Mouse (Mus musculus) olfactory bulb, adult 2 months (tissue): ENCODE results near the gene Ncoa7. TPM values are rescaled to one million over a fixed set of nuclear protein-coding genes. Genes with fewer than 3 reads are reported as not detected.

ENCODE experiments used
- H3K27ac ChIP-seq: fragments of 200-500 bp; 2 replicates; pipeline ENCODE4 v1.5.1; 2012; ENCODE audit warnings: low read depth, low read length; ENCODE audit not compliant: insufficient read depth
- H3K4me1 ChIP-seq: fragments of 200-500 bp; 2 replicates; pipeline ENCODE4 v1.6.1; 2012; ENCODE audit warnings: low read length; ENCODE audit not compliant: control insufficient read depth, insufficient read depth
- H3K4me3 ChIP-seq: fragments of 200-500 bp; 2 replicates; pipeline ENCODE4 v1.5.1; 2012; ENCODE audit warnings: mild to moderate bottlenecking, low read depth, low read length, moderate library complexity; ENCODE audit not compliant: insufficient read depth
- CTCF ChIP-seq: fragments of 200-500 bp; IDR thresholded peaks from 2 replicates; pipeline ENCODE4 v1.5.1; 2012; ENCODE audit warnings: low read depth, mild to moderate bottlenecking, low read length, moderate library complexity; ENCODE audit not compliant: insufficient read depth
- POLR2A ChIP-seq: fragments of 200-500 bp; IDR thresholded peaks from 2 replicates; pipeline ENCODE4 v1.6.1; 2012; ENCODE audit warnings: mild to moderate bottlenecking, low read depth, low read length, moderate library complexity; ENCODE audit not compliant: insufficient read depth
- WGBS: fragments of 180-500 bp; shearing (Covaris S2); methylation state at CpG from one replicate; pipeline ENCODE4 v1.1.7; 2018; 5-methylcytosine and 5-hydroxymethylcytosine counted together
- polyA plus RNA-seq: library from polyadenylated mRNA; stranded (reverse); fragments of >200 nt; gene quantifications from 2 replicates; pipeline ENCODE4 v1.2.4, GENCODE M21; 2012; ENCODE audit warnings: low replicate concordance; ENCODE audit not compliant: missing spikeins, insufficient read depth, insufficient read length

The Ncoa7 gene
- polyA plus RNA-seq, 1 experiment = not detected

DNA sequence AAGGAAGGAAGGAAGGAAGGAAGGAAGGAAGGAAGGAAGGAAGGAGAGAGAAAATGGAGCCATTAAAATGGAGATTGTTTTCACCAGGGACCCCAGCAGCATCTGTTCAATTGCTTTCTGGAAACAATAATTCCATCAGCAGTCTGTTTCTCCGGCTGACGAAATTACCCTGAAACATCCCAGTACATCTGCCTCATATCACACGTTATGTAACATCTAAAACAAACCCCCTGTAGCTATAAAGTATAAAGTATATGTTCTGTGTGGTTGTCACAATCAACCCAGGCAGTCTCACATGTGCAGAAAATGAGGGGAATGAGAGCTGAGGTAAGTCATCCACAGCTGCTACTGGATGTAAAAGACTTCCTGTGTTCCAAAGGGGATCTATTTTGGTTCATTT, 49.0 kb downstream of the Ncoa7 start:
- Histone ChIP-seq H3K27ac (no peak overlapping the region), H3K4me3 (no peak overlapping the region), H3K4me1 (no peaks in the 10 kb centered on the region)
- 43% methylated on average over 3 of the region's 3 CpGs for WGBS
- no peak for TF ChIP-seq POLR2A
- TF ChIP-seq CTCF = no peak

DNA sequence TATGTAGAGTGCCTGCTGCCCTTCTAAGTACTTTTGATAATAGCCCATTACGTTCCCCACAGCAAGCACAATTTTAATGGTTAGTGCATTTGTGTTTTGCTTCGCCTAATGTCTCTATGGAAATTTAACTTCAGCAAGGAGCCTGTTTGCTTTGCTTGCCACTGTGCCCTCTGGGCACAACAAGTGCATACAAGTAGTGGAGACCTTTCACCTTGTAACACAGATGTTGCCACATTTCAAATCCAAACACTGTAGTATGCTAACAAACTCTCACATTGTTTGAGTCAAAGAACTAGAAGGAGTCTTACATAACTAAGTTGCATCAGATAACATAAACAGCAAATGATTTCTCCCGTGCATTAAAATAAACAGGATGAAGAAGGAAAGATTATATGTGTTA, 50.6 kb downstream of the Ncoa7 start:
- no peak for TF ChIP-seq POLR2A
- no peak for TF ChIP-seq CTCF
- WGBS = 87% methylated on average over 3 of the region's 3 CpGs
- Histone ChIP-seq H3K4me1 (no peaks in the 10 kb centered on the region), H3K4me3 (no peak overlapping the region), H3K27ac (no peak overlapping the region)

DNA sequence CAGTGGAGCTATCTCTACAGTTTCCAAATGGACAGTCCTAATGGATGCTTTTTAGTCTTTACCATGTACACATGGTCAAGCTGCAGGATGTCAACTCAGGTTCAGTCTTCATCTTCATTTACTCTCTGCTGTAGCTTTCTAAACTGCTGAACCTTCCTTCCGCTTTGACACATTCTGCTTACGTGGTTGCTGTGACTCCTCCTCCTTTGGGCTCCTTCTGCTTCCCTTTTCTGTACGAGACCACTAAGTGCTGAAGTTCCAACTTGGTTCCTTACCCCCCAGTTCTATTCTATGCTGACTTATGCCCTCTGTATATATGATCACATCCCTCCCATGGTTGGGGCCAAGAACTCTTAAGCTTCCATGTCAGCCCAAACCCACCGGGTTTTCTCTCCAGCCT, 51.5 kb downstream of the Ncoa7 start:
- H3K4me3 ChIP-seq = no peak overlapping the region
- WGBS = 97% methylated on average over 4 of the region's 4 CpGs
- no peak overlapping the region for H3K27ac ChIP-seq
- no peaks in the 10 kb centered on the region for H3K4me1 ChIP-seq
- TF ChIP-seq CTCF = no peak
- no peak for TF ChIP-seq POLR2A

DNA sequence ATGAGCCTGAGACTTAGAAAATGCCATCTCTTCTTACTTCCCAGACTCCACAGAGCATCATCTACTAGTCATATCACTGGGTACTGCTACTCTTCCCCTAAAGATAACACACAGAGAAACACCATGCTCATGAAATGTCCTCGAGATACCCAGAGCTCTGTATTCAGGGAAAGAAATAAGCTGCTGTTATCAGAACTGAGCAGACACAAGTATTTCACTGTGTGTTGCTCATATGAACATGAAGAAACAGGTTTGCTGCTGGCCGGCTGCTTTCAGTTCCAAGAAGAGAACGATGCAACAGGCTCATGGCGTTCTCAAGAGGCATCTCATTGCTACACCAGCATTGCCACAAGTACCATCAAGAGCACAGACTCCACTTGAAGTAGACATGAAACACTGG, 53.3 kb downstream of the Ncoa7 start:
- Histone ChIP-seq H3K27ac (no peak overlapping the region), H3K4me1 (no peaks in the 10 kb centered on the region), H3K4me3 (no peak overlapping the region)
- TF ChIP-seq POLR2A = no peak
- TF ChIP-seq CTCF = no peak
- 90% methylated on average over 4 of the region's 4 CpGs for WGBS

DNA sequence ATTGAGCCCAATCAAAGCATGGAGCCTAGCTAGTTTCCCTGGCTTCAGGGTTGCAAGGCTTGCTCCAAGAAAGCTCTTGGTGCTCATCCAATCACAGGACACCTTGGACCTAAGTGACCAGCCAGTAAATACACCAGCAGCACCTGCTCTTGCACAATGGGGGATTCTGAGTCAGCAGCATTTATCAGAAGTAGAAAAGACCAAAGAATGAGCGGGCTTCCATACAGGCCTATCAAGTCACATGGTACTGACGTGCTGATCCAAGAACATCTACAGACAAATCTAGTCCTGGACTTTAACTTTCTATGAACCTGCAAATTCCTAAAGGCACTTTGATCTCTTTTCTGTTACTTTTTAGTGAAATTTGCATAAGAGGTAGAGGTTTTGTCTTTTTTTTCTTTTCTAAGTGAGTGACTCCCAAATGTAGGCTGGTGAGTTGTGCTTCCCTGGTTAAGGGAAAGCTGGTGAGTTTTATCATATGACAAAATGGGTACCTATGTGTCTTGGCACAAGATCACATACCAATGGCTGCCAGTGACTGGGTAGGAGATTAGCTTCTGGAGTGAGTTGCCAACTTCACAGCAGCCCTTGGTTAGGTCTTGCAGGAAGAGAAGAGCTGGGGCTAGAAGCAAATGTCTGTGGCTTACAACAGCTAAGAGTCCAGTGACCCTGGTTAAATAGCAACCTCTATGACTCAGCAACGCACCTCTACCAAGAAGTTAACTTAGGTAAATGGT, 57.7 kb downstream of the Ncoa7 start:
- Histone ChIP-seq H3K27ac (no peak overlapping the region), H3K4me3 (no peak overlapping the region), H3K4me1 (no peaks in the 10 kb centered on the region)
- TF ChIP-seq POLR2A (no peak), CTCF (no peak)
- 95% methylated on average over 3 of the region's 3 CpGs for WGBS

DNA sequence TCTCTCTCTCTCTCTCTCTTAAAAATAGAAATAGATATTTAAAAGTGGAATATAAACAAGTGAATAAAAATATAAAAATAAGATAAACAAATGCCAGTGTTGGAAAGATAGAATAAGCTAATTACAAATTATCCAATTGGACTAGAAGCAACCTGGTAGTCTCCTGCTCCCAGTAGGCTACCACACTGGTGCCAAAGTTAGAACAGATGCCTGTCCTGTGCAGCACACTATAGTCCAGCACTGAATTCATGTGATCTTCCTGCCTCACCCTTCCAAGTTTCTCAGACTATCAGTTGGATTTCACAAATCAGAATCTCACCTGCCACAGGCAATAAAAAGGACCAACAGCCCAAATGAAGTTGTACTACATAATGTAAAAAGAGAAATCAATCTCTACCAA, 59.9 kb downstream of the Ncoa7 start:
- H3K4me1 ChIP-seq = no peaks in the 10 kb centered on the region
- no peak for TF ChIP-seq POLR2A
- no peak for TF ChIP-seq CTCF
- no peak overlapping the region for H3K4me3 ChIP-seq
- no peak overlapping the region for H3K27ac ChIP-seq

DNA sequence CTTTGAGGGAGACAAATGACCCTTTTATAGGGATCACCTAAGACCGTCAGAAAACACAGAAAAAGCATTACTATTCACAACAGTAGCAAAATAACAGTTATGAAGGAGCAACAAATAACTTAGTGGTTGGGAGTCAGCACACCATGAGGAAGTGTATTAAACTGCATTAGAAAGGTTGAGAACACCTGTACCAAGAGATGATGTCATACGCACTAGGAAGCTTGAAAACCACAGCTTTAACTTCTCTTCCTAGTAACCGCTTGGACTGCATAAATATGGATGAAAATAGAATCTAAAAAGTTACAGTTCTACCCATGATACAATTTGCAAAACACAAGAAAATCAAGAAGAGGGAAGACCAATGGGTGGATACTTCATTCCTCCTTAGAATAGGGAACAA, 64.7 kb downstream of the Ncoa7 start:
- Histone ChIP-seq H3K4me1 (no peaks in the 10 kb centered on the region), H3K4me3 (no peak overlapping the region), H3K27ac (no peak overlapping the region)
- 90% methylated on average over 3 of the region's 3 CpGs for WGBS
- no peak for TF ChIP-seq CTCF
- TF ChIP-seq POLR2A = no peak

DNA sequence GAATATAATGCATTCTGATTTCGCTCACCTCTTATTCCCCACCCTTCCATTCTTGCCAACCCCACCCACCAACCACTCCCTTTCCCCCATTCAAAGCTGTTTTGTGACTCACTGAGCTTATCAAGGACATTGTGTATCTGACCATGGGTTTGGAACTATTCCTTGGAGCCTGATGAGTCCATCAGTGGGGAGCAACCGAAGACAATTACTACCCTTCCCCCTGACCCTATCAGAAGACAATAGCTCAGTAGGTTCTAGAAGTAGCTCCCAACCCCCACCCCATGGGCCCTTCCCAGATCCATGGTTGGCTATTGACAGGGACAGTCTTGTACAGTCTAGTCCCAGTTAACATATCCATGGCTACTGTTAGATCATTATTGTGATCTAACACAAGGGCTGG, 65.8 kb downstream of the Ncoa7 start:
- WGBS = 93% methylated on average over 2 of the region's 2 CpGs
- TF ChIP-seq CTCF = no peak
- no peak for TF ChIP-seq POLR2A
- Histone ChIP-seq H3K4me3 (no peak overlapping the region), H3K27ac (no peak overlapping the region), H3K4me1 (no peaks in the 10 kb centered on the region)

DNA sequence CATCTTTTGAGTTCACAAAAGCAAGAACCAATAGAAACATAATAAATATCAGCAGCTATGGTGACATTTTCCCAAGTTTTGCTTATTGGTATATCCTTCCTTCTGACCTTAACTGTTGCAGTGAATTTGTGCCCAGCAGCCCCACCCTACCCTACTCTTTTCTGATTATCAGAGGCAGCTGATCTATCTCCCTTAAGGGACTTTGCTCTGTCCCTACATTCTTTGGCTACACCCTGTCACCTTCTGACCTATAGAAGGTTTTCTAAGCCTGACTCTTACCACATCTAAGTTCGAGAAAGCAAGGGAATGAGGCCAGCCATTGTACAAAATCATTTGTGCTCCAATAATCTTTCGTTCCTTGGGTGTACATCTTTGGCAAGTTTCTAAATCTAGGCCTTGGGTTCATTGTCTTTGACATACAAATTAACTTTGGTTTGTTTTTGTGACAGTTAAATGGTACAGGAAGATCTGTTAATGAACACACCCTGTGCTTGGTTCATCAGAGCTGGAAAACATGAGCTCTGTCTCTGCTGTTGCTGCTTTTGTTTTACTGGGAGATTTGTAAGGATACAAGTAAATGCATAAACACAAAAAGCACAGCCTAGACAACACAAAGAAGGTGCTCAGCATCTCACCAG, 69.9 kb downstream of the Ncoa7 start:
- 23% methylated on average over 2 of the region's 2 CpGs for WGBS
- TF ChIP-seq CTCF (no peak), POLR2A (no peak)
- H3K4me1 ChIP-seq = no peaks in the 10 kb centered on the region
- no peak overlapping the region; the same call in 1 of the 2 replicates for H3K27ac ChIP-seq
- H3K4me3 ChIP-seq = no peak overlapping the region
